Mouse (Mus musculus): ENCODE data around the gene Capn15.

DNA sequence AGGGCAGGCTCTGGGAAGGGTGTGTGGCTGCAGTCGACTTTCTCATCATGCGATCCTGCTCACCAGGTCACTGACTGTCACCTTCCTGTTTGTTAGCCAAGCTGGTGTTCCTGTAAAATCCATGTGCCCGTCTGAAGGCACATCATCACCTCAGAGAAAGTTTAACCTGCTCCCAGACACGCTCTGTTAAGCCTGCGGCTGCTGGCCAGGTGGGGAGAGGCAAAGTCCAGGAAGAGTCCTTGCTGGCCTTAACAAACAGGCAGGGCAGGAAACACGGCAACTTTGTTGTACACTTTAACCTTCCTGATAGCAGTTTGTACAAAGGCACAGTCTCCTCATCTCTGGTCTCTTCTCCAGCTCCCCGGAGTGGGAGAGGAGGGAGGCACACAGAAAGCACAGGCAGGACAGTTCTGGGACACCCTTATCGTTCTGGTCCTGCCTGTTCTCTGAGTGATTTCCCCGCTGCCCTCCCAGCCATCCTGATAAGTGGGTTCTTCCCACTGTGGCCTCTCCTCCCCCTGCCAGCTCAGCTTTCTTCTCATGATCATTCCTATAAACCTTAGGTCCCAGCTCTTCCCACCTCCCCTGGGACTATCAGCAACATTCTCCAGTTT is 36.2 kb upstream of the Capn15 start:
- TF ChIP-seq CTCF (IDR thresholded peaks at IDR 0.05; ENCODE audit: low read depth) (no peak), EP300 (IDR thresholded peaks at IDR 0.05; ENCODE audit: low read depth) (no peak)
